Mouse (Mus musculus) urinary bladder, postnatal 36 days (tissue): ENCODE results near the gene Iyd.
"Not testable (repeated sequence)": the region's sequence is repeated elsewhere in the genome, so short reads cannot be mapped to it uniquely, and the experiment has no call there.

ENCODE experiments used
- DNase-seq, 2 experiments: peaks; one replicate each; pipeline ENCODE4 v3.0.0; 2022; ENCODE audit warnings: low spot score in 2 of 2, mixed read lengths in 1 of 2

Gene Iyd

GRCm38 (mm10) chr10:3540003-3540827, at the start of gene Iyd:
Gene Iyd (plus strand): TSS chr10:3540240.
- no peak for DNase-seq

GRCm38 (mm10) chr10:3496791-3497190, 43.2 kb upstream of the Iyd start:
- no peak for DNase-seq

GRCm38 (mm10) chr10:3500846-3501245, 39.2 kb upstream of the Iyd start:
- not testable (repeated sequence) for DNase-seq

GRCm38 (mm10) chr10:3507484-3508221, 32.4 kb upstream of the Iyd start:
- peak; percentile 24 to 57 for DNase-seq

GRCm38 (mm10) chr10:3508222-3508588, 31.8 kb upstream of the Iyd start:
- no peak for DNase-seq

- DNase-seq = no peak
These were observed 31.3 kb upstream of the Iyd start for GRCm38 (mm10) chr10:3508746-3509145.

GRCm38 (mm10) chr10:3509663-3510277, 30.3 kb upstream of the Iyd start:
- no peak for DNase-seq

GRCm38 (mm10) chr10:3510486-3510885, 29.6 kb upstream of the Iyd start:
- no peak for DNase-seq

- DNase-seq = no peak
These were observed 28.6 kb upstream of the Iyd start for GRCm38 (mm10) chr10:3511401-3511800.

- DNase-seq = no peak
These were observed 27.3 kb upstream of the Iyd start for GRCm38 (mm10) chr10:3512620-3513305.

GRCm38 (mm10) chr10:3513947-3514346, 26.1 kb upstream of the Iyd start:
- DNase-seq = no peak

- no peak for DNase-seq
These were observed 25.4 kb upstream of the Iyd start for GRCm38 (mm10) chr10:3514634-3515033.

- DNase-seq = no peak
These were observed 23.6 kb upstream of the Iyd start for GRCm38 (mm10) chr10:3516442-3516841.

- DNase-seq = no peak
These were observed 16.8 kb upstream of the Iyd start for GRCm38 (mm10) chr10:3523044-3523793.

- DNase-seq = no peak
These were observed 15.5 kb upstream of the Iyd start for GRCm38 (mm10) chr10:3524513-3524912.

GRCm38 (mm10) chr10:3525420-3526019, 14.5 kb upstream of the Iyd start:
- DNase-seq = no peak

- no peak for DNase-seq
These were observed 10.2 kb upstream of the Iyd start for GRCm38 (mm10) chr10:3529807-3530206.

GRCm38 (mm10) chr10:3530661-3531060, 9.4 kb upstream of the Iyd start:
- no peak for DNase-seq

- DNase-seq = peak; percentile 66 to 70
These were observed 8.7 kb upstream of the Iyd start for GRCm38 (mm10) chr10:3531375-3531774.

GRCm38 (mm10) chr10:3534445-3534844, 5.6 kb upstream of the Iyd start:
- peak; percentile 16 to 21 for DNase-seq

GRCm38 (mm10) chr10:3536361-3536760, 3.7 kb upstream of the Iyd start:
- DNase-seq = no peak
